Mouse (Mus musculus) lung, adult 2 months (tissue): Measurements from ENCODE around the gene Rnf220.

Experiments
- CTCF ChIP-seq: fragments of 200-500 bp; IDR thresholded peaks from 2 replicates; pipeline ENCODE4 v1.5.1; 2011; ENCODE audit warnings: mild to moderate bottlenecking, low read length, control low read depth; ENCODE audit not compliant: insufficient read depth
- POLR2A ChIP-seq: fragments of 200-500 bp; IDR thresholded peaks from 2 replicates; pipeline ENCODE4 v1.6.1; 2011; ENCODE audit warnings: low read depth, mild to moderate bottlenecking, control low read depth, low read length, borderline replicate concordance; ENCODE audit errors: extremely low read depth

GRCm38 (mm10) chr4:117527116-117527899 lies 30.5 kb upstream of the Rnf220 start:
- TF ChIP-seq POLR2A: no peak
- no peak for TF ChIP-seq CTCF
